Mouse (Mus musculus) heart, embryonic 15.5 days (tissue): ENCODE results near the gene Dnajb4. TPM values are rescaled to one million over a fixed set of nuclear protein-coding genes. Genes with fewer than 3 reads are reported as not detected.
A peak's percentile ranks its signal among the peaks of the same experiment; 100 is the strongest.

Source experiments
- ATAC-seq: fragments of 200-750 bp; cut with Nextera tagmentation; replicated peaks from 2 replicates; pipeline ENCODE4 v1.8.0; 2017; ENCODE audit warnings: low read depth, moderate TSS enrichment; ENCODE audit not compliant: insufficient number of reproducible peaks, insufficient read depth, low FRiP score
- H3K27ac ChIP-seq: fragments of 300-500 bp; sonication (generic); 2 replicates; pipeline ENCODE4 v1.5.1; 2015; ENCODE audit warnings: mild to moderate bottlenecking, inconsistent platforms
- H3K27me3 ChIP-seq: fragments of 300-500 bp; sonication (generic); 2 replicates; pipeline ENCODE4 v1.6.1; 2015; ENCODE audit warnings: inconsistent platforms
- H3K36me3 ChIP-seq: fragments of 300-500 bp; sonication (generic); 2 replicates; pipeline ENCODE4 v1.6.1; 2015; ENCODE audit warnings: mild to moderate bottlenecking, inconsistent platforms
- H3K4me1 ChIP-seq: fragments of 300-500 bp; sonication (generic); replicated peaks from 2 replicates; pipeline ENCODE4 v1.6.1; 2015; ENCODE audit warnings: inconsistent platforms
- H3K4me2 ChIP-seq: fragments of 300-500 bp; sonication (generic); 2 replicates; pipeline ENCODE4 v1.6.1; 2015; ENCODE audit warnings: inconsistent platforms, mild to moderate bottlenecking, moderate library complexity
- H3K4me3 ChIP-seq: fragments of 300-500 bp; sonication (generic); 2 replicates; pipeline ENCODE4 v1.5.1; 2015; ENCODE audit warnings: mild to moderate bottlenecking, inconsistent platforms
- H3K9ac ChIP-seq: fragments of 300-500 bp; sonication (generic); 2 replicates; pipeline ENCODE4 v1.6.1; 2015; ENCODE audit warnings: mild to moderate bottlenecking, inconsistent platforms
- H3K9me3 ChIP-seq: fragments of 300-500 bp; sonication (generic); replicated peaks from 2 replicates; pipeline ENCODE4 v1.6.1; 2016; ENCODE audit warnings: inconsistent platforms
- WGBS: fragments of 180-500 bp; shearing (Covaris S2); methylation state at CpG from one replicate; pipeline ENCODE4 v1.1.7; 2015; ENCODE audit warnings: mixed read lengths; 5-methylcytosine and 5-hydroxymethylcytosine counted together
- polyA plus RNA-seq: library from polyadenylated mRNA; unstranded; fragments of >200 nt; fragmentation: Nextera tagmentation; extraction: Ambion mirVana; gene quantifications from 2 replicates; pipeline ENCODE4 v1.2.1, GENCODE M21; 2015

Gene Dnajb4
- polyA plus RNA-seq, 1 experiment from 2014 or later: 50.3 TPM

DNA sequence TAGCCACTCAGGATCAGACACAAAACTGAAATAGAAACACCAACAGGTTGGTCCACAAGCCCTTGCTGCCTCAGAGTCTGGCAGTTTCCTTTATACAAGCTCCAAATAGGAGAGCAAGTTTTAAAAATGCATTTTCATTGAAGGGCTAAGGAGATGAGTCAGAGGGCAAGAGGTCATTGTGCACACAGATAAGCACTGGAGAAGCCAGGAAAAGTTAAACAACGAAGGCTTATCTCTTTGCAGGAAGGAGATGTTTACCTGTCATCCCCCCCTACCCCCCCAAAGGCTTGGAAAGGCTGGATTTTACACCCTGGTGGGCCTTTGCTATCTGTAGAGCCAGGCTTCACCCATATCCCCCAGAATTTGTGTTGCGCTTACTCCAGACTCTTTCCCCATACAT lies 38.9 kb downstream of the Dnajb4 start:
- ATAC-seq: no peak
- no peak overlapping the region for H3K9ac ChIP-seq
- no peaks in the 10 kb centered on the region for H3K36me3 ChIP-seq
- no peak overlapping the region for H3K4me2 ChIP-seq
- WGBS: 37% methylated on average over 2 of the region's 2 CpGs
- no peak overlapping the region for H3K4me3 ChIP-seq
- no peaks in the 10 kb centered on the region for H3K9me3 ChIP-seq
- H3K27ac ChIP-seq: no peak overlapping the region
- no peaks in the 10 kb centered on the region for H3K27me3 ChIP-seq
- peaks cover 14% of the 10 kb centered on the region for H3K4me1 ChIP-seq

- Histone ChIP-seq H3K4me2 (no peak overlapping the region), H3K4me3 (no peak overlapping the region), H3K9me3 (no peaks in the 10 kb centered on the region), H3K36me3 (no peaks in the 10 kb centered on the region), H3K27ac (no peak overlapping the region), H3K9ac (no peak overlapping the region), H3K27me3 (no peaks in the 10 kb centered on the region), H3K4me1 (peaks cover 23% of the 10 kb centered on the region)
- 27% methylated on average over 1 of the region's 1 CpGs for WGBS
- no peak for ATAC-seq
These were observed 39.7 kb downstream of the Dnajb4 start for GRCm38 (mm10) chr3:152170407-152170806.

GRCm38 (mm10) chr3:152168007-152168406 lies 42.1 kb downstream of the Dnajb4 start:
- Histone ChIP-seq H3K4me1 (peaks cover 30% of the 10 kb centered on the region), H3K36me3 (no peaks in the 10 kb centered on the region), H3K4me2 (no peak overlapping the region), H3K4me3 (no peak overlapping the region), H3K9ac (no peak overlapping the region), H3K9me3 (no peaks in the 10 kb centered on the region), H3K27ac (no peak overlapping the region), H3K27me3 (no peaks in the 10 kb centered on the region)
- ATAC-seq: no peak
- 94% methylated on average over 10 of the region's 10 CpGs for WGBS

GRCm38 (mm10) chr3:152166699-152167451 lies 43.2 kb downstream of the Dnajb4 start:
- H3K4me2 ChIP-seq: peak overlapping the region; percentile 92
- peak overlapping the region; percentile 26 for H3K4me3 ChIP-seq
- H3K4me1 ChIP-seq: peaks cover 30% of the 10 kb centered on the region
- H3K27ac ChIP-seq: 0 out of 2 replicates have a peak overlapping the region, but pooled peaks have one; percentile 38
- WGBS: 22% methylated on average over 29 of the region's 29 CpGs
- H3K27me3 ChIP-seq: no peaks in the 10 kb centered on the region
- H3K36me3 ChIP-seq: no peaks in the 10 kb centered on the region
- no peak; the same call in 1 of the 2 replicates for ATAC-seq
- no peaks in the 10 kb centered on the region for H3K9me3 ChIP-seq
- 0 out of 2 replicates have a peak overlapping the region, but pooled peaks have one; percentile 1 for H3K9ac ChIP-seq

DNA sequence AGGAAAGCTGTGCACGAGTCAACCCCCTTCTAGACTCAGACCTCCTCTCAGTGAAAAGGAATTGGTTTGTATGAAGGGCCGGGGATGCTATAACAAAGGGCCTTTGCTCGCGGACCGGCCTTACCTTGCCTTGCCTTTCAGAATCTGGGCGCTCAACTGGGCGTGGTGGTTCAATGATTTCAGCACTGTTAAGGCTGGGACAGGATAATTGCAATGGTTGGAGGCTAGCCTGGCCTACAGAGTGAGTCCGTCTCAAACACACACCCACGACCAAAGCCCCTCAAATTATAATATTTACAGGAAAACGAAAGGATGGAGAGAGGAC lies 44.0 kb downstream of the Dnajb4 start, which contains the start of gene Gipc2:
Gene Gipc2 (minus strand): TSS at position 132 of the 325 bp plus-strand sequence.
- Histone ChIP-seq H3K9ac (peak within 1 kb of the TSS; percentile 69), H3K9me3 (no peaks in the 10 kb centered on the region), H3K27ac (peak within 1 kb of the TSS; percentile 38), H3K27me3 (no peaks in the 10 kb centered on the region), H3K4me3 (peak within 1 kb of the TSS; percentile 62), H3K4me1 (peaks cover 35% of the 10 kb centered on the region), H3K36me3 (no peaks in the 10 kb centered on the region), H3K4me2 (peak within 1 kb of the TSS; percentile 92)
- ATAC-seq: no peak
- 19% methylated on average over 10 of the region's 10 CpGs for WGBS

DNA sequence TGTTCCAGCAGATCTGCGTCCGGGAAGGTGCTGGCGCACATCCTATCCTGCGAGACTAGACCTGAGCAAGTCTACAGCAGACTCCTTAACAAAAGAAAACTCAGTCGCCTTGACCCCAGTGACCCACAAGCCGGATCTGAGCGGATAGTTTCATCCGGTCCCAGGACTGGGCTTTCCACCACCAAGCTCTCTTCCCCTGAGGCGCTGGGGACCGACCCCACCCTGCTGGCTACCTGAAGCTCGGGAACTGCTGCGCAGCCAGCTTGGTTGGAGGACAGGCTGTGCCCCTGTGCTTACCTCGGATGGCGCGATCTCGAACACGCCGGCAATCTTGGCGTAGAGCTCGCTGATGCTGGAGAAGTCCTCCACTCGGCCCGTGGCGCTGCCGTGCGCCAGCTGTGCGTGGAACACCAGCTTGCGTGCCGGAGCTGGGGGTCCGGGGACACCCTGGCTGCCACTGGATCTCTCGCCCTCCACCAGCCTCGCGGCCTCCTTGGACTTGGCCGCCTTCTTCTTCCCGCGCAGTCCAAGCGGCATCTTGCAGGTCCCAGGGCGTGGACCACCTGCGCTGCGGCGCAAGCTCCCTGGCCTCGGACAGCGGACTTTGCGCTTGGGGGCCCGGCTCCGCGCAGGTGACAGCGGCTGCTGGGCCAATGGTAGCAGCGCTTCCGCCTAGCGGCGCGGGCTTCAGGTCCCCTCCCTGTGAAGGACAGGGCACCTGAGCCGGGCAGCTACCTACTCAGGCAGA lies 44.6 kb downstream of the Dnajb4 start:
- ATAC-seq: peak; percentile 45
- H3K9ac ChIP-seq: peak overlapping the region; percentile 69
- peak overlapping the region; percentile 62 for H3K4me3 ChIP-seq
- H3K27me3 ChIP-seq: no peaks in the 10 kb centered on the region
- peak overlapping the region; percentile 14 for H3K27ac ChIP-seq
- H3K36me3 ChIP-seq: no peaks in the 10 kb centered on the region
- H3K4me1 ChIP-seq: peaks cover 33% of the 10 kb centered on the region
- WGBS: 3% methylated on average over 53 of the region's 53 CpGs
- no peaks in the 10 kb centered on the region for H3K9me3 ChIP-seq
- peak overlapping the region; percentile 92 for H3K4me2 ChIP-seq

DNA sequence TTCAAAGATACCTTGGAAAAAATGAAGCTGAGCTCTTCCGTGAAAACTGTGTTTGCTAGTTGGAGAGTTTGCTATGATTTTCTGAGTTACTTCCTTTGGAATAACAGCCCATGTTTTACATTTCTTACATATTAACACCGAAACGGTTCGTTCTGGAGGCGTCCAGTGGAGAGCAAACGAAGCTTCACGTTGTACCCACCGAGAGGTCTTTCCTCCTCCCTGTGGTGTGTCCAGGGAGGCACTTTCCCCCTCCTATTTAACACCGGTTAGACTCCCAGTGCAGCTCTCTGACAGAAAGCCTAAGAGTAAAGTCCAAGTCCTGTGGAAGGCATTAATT lies 45.1 kb downstream of the Dnajb4 start:
- Histone ChIP-seq H3K9ac (peak overlapping the region; percentile 69), H3K36me3 (no peaks in the 10 kb centered on the region), H3K4me2 (peak overlapping the region; percentile 92), H3K9me3 (no peaks in the 10 kb centered on the region), H3K27ac (peak overlapping the region; percentile 14), H3K4me1 (peaks cover 33% of the 10 kb centered on the region), H3K4me3 (peak overlapping the region; percentile 62), H3K27me3 (no peaks in the 10 kb centered on the region)
- no peak for ATAC-seq
- WGBS: 43% methylated on average over 9 of the region's 9 CpGs

DNA sequence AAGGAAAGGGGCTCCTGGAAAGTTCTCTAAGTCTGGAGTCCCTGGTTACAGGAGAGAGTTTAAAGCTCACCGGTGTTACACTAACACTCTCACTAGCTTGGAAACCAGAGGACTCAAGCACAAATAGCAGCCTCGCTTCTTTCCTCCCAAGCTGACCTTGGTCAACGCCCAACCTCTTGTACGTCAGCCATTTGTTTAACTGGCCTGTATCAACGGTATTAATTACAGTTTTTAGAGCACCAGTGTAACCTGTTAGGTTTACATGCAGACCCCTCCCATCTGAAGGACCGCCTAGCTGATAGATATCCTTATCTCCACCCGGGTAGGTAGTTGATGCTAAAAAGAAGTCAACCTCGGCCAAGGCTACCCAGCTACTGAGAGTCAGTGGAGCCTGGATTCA lies 46.8 kb downstream of the Dnajb4 start:
- Histone ChIP-seq H3K9ac (no peak overlapping the region), H3K4me2 (no peak overlapping the region), H3K9me3 (no peaks in the 10 kb centered on the region), H3K36me3 (no peaks in the 10 kb centered on the region), H3K27me3 (no peaks in the 10 kb centered on the region), H3K27ac (no peak overlapping the region), H3K4me3 (no peak overlapping the region), H3K4me1 (peaks cover 33% of the 10 kb centered on the region)
- WGBS: 76% methylated on average over 8 of the region's 8 CpGs
- no peak for ATAC-seq

- Histone ChIP-seq H3K27me3 (no peaks in the 10 kb centered on the region), H3K36me3 (no peaks in the 10 kb centered on the region), H3K4me3 (no peak overlapping the region), H3K4me1 (peaks cover 15% of the 10 kb centered on the region), H3K4me2 (no peak overlapping the region), H3K27ac (no peak overlapping the region), H3K9me3 (no peaks in the 10 kb centered on the region), H3K9ac (no peak overlapping the region)
- WGBS: 70% methylated on average over 4 of the region's 4 CpGs
- ATAC-seq: no peak
These were observed 49.5 kb downstream of the Dnajb4 start for GRCm38 (mm10) chr3:152160607-152161006.

GRCm38 (mm10) chr3:152159321-152159720 lies 50.8 kb downstream of the Dnajb4 start:
- no peak overlapping the region for H3K27ac ChIP-seq
- no peak overlapping the region for H3K4me2 ChIP-seq
- no peak for ATAC-seq
- H3K36me3 ChIP-seq: no peaks in the 10 kb centered on the region
- no peaks in the 10 kb centered on the region for H3K27me3 ChIP-seq
- no peaks in the 10 kb centered on the region for H3K9me3 ChIP-seq
- H3K4me1 ChIP-seq: peaks cover 9% of the 10 kb centered on the region; the same call in 1 of the 2 replicates
- no peak overlapping the region for H3K4me3 ChIP-seq
- no peak overlapping the region for H3K9ac ChIP-seq

DNA sequence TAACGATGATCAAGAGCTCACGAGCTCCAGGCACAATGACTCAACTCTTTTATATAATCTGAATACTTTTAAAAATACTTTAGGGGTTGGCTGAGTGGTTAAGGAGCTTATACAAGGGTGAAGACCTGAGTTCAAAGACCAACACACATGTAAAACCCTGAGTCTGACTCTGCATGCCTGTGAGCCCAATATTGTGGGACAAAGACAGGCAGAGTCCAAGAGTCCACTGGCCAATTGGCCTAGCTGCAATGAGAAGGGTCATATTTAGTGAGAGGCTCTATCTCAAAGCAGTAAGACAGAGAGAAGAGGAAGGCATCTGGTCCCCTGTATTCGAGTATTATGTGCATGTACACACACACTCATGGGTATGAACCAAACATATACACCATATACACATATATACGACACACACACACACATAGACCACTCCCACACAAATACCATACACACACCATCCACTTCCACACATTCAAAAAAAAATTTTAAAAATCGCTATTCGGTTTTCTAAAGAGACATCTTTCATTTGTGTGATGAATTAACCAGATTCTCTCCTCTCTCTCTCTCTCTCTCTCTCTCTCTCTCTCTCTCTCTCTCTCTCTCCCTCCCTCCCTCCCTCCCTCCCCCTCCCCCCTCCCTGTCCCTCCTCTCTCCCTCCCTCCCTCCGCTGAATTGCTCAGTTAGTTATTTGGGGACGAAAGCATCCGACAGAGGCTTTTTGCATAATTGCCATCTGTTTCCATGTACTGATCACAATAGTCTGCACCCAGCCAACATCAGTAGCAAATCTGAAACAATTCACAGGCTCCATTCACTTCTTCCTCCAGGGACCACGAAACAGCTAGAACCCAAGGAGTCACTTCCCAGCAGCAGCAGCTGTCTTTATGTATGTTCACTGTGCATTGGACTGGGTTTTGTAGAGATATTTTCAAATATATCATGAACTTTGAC lies 51.5 kb downstream of the Dnajb4 start:
- Histone ChIP-seq H3K27me3 (no peaks in the 10 kb centered on the region), H3K4me3 (no peak overlapping the region), H3K9me3 (no peaks in the 10 kb centered on the region), H3K36me3 (no peaks in the 10 kb centered on the region), H3K4me1 (peaks cover 9% of the 10 kb centered on the region; the same call in 1 of the 2 replicates), H3K9ac (no peak overlapping the region), H3K27ac (no peak overlapping the region), H3K4me2 (no peak overlapping the region)
- 87% methylated on average over 9 of the region's 10 CpGs for WGBS
- no peak for ATAC-seq
